Mouse (Mus musculus) ovary, adult 18-20 months (tissue): Measurements from ENCODE around the gene Sgpp2.

Experiments
- DNase-seq: peaks from one replicate; pipeline ENCODE4 v3.0.0; 2022; ENCODE audit warnings: low spot score, mixed read lengths

Sgpp2 gene

DNA sequence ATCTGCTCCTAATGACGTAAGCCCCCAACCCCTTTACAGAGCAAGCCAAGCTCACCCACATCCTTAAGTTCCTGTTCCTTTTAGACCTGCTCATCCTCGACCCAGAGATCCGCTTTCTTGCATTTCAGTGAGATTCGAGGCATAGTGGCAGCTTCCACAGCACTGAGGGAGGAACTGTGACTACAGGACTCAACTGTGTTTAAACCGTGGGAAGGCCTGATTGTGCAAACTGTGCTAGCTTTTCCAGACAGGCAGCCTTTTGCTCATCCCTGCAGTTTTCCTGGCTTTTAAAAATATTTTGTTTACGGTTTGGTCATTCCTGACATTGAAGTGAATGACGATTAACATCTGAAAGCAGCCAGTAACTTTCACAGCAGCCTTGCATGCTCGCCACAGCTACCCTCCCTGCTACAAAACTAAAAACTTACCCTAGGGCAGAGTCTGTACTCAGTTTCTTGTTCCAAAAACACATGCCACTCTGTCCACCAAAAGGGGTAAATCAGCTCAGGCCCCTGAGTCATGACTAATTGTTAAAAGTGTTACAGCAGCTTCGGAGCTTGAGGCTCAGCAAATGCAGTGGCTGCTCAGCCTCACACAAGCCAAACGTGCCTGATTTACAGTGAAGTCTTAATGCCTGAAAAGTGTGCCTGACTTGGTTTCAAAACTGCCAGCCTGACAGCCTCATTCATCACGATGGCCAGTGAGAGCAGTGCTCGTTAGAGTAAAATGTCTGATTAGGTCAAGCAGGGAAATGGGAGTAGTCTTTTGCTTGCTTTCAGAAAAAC is 141.1 kb downstream of the Sgpp2 start:
- no peak for DNase-seq

DNA sequence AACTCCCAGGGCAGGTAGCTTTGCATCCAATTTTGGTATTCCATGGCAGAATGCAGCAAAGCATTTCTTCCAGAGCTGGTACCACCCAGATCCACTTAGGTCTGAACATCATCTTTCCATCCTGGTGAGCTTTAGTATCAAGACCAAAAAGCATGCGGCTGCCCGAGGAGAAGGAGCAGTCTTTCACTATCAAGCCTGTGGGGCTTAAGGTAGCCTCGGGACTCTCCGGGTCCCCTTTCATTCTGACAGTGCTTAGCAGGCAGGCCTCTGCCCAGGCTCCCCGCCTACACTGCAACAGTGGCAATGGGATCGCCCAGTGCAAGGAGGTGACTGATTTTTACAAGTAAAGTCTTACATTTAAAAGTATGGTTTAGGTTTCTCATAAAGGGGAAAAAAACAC is 142.4 kb downstream of the Sgpp2 start:
- DNase-seq = no peak

DNA sequence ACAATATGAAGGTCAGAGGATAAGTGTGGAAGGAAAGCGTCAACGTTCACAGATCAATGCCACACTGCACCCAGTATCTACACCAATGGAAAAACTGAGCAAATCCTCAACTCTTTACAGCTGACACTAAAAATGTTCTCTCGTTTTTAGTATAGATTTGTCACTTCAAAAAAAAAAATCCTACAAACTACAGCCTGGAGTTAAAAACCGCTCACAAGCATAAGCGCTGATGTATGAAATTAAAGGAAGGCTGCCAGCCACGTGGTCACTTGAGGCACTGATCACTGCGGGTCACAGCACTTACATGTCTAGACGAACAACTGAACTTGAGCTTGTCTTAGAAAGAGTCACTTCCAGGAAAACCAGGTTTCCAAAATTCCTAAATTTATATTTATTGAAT is 143.7 kb downstream of the Sgpp2 start:
- no peak for DNase-seq

DNA sequence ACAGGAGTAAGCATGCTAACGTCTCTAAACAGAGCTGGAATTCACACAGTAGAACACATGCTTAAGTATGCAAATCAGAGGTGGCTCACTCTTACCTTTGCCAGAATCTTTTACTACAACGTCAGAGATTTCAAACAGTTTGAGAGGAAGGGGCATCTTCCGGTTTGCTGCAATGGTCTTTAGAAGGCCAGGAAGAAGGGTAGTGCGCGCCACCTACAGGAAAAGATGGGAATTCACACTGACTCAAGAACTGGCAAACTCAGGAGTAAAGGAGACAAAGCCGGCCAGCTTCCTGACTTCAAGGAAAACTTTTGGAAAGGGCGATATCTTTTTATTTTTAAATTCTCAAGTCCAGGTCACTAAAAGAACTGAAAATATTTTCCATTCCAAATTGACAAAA is 144.5 kb downstream of the Sgpp2 start:
- no peak for DNase-seq
